Mouse (Mus musculus) urinary bladder, postnatal 4 days (tissue): ENCODE results near the gene Tbccd1.

Experiments
- DNase-seq, 2 experiments: peaks; one replicate each; pipeline ENCODE4 v3.0.0; 2021 to 2022; ENCODE audit warnings: low spot score in 2 of 2

Gene Tbccd1

GRCm38 (mm10) chr16:22857431-22858113 is at the start of gene Tbccd1, which contains the start of gene Dnajb11:
Gene Tbccd1, minus strand, starts transcription at chr16:22857669.
Gene Dnajb11, plus strand, starts transcription at chr16:22857845.
- peak; percentile 98 to 99 for DNase-seq

GRCm38 (mm10) chr16:22901326-22901725 is 43.9 kb upstream of the Tbccd1 start:
- no peak for DNase-seq

GRCm38 (mm10) chr16:22899866-22900570 is 42.5 kb upstream of the Tbccd1 start:
- no peak for DNase-seq

- no peak for DNase-seq
Measured at GRCm38 (mm10) chr16:22899346-22899745, 41.9 kb upstream of the Tbccd1 start.

GRCm38 (mm10) chr16:22896618-22897017 is 39.1 kb upstream of the Tbccd1 start:
- DNase-seq, result no peak

- DNase-seq, result no peak
Measured at GRCm38 (mm10) chr16:22894095-22894494, 36.6 kb upstream of the Tbccd1 start.

GRCm38 (mm10) chr16:22891733-22892154 is 34.3 kb upstream of the Tbccd1 start:
- DNase-seq, result no peak

GRCm38 (mm10) chr16:22890683-22891510 is 33.4 kb upstream of the Tbccd1 start, which contains the start of gene Ahsg:
Gene Ahsg, plus strand, starts transcription at chr16:22891277.
- DNase-seq, result no peak

- DNase-seq, result no peak
Measured at GRCm38 (mm10) chr16:22889716-22890115, 32.2 kb upstream of the Tbccd1 start.

- no peak for DNase-seq
Measured at GRCm38 (mm10) chr16:22888835-22889234, 31.4 kb upstream of the Tbccd1 start.

GRCm38 (mm10) chr16:22886726-22887125 is 29.3 kb upstream of the Tbccd1 start:
- DNase-seq, result no peak

GRCm38 (mm10) chr16:22885356-22885755 is 27.9 kb upstream of the Tbccd1 start:
- no peak for DNase-seq

- no peak for DNase-seq
Measured at GRCm38 (mm10) chr16:22883441-22883840, 26.0 kb upstream of the Tbccd1 start.

- no peak for DNase-seq
Measured at GRCm38 (mm10) chr16:22881487-22881886, 24.0 kb upstream of the Tbccd1 start.

- no peak for DNase-seq
Measured at GRCm38 (mm10) chr16:22880900-22881299, 23.4 kb upstream of the Tbccd1 start.

- DNase-seq, result no peak
Measured at GRCm38 (mm10) chr16:22879945-22880595, 22.6 kb upstream of the Tbccd1 start.

GRCm38 (mm10) chr16:22878716-22879115 is 21.2 kb upstream of the Tbccd1 start:
- DNase-seq, result no peak

- no peak for DNase-seq
Measured at GRCm38 (mm10) chr16:22877660-22878390, 20.4 kb upstream of the Tbccd1 start.

- DNase-seq, result no peak
Measured at GRCm38 (mm10) chr16:22876218-22877043, 19.0 kb upstream of the Tbccd1 start.

GRCm38 (mm10) chr16:22873369-22873768 is 15.9 kb upstream of the Tbccd1 start:
- DNase-seq, result no peak
